Mouse (Mus musculus) macrophage (primary cell): Measurements from ENCODE around the gene Gpbar1. TPM values are rescaled to one million over a fixed set of nuclear protein-coding genes. Genes with fewer than 3 reads are reported as not detected.
"Not testable (repeated sequence)": the region's sequence is repeated elsewhere in the genome, so short reads cannot be mapped to it uniquely, and the experiment has no call there.

Experiments used
- H3K27ac ChIP-seq: fragments of 350-480 bp; formaldehyde crosslinking; 2 replicates; pipeline ENCODE4 v1.9.0; 2021
- H3K36me3 ChIP-seq: fragments of 350-480 bp; formaldehyde crosslinking; 2 replicates; pipeline ENCODE4 v1.9.0; 2021; ENCODE audit errors: inconsistent target
- H3K4me3 ChIP-seq: fragments of 350-480 bp; formaldehyde crosslinking; 2 replicates; pipeline ENCODE4 v1.9.0; 2021; ENCODE audit errors: inconsistent target
- H3K79me2 ChIP-seq: fragments of 350-480 bp; formaldehyde crosslinking; 2 replicates; pipeline ENCODE4 v1.9.0; 2021; ENCODE audit errors: inconsistent target
- WGBS: methylation state at CpG from one replicate; pipeline ENCODE4 v1.1.7; 2026; ENCODE audit warnings: inconsistent platforms; ENCODE audit not compliant: missing documents; 5-methylcytosine and 5-hydroxymethylcytosine counted together
- polyA plus RNA-seq: library from polyadenylated mRNA; stranded (reverse); fragments of 250-400 nt; gene quantifications from 3 replicates; pipeline ENCODE4 v1.2.4, GENCODE M21; 2018; ENCODE audit warnings: inconsistent platforms

The Gpbar1 gene
- polyA plus RNA-seq, 1 experiment from 2014 or later: not detected

DNA sequence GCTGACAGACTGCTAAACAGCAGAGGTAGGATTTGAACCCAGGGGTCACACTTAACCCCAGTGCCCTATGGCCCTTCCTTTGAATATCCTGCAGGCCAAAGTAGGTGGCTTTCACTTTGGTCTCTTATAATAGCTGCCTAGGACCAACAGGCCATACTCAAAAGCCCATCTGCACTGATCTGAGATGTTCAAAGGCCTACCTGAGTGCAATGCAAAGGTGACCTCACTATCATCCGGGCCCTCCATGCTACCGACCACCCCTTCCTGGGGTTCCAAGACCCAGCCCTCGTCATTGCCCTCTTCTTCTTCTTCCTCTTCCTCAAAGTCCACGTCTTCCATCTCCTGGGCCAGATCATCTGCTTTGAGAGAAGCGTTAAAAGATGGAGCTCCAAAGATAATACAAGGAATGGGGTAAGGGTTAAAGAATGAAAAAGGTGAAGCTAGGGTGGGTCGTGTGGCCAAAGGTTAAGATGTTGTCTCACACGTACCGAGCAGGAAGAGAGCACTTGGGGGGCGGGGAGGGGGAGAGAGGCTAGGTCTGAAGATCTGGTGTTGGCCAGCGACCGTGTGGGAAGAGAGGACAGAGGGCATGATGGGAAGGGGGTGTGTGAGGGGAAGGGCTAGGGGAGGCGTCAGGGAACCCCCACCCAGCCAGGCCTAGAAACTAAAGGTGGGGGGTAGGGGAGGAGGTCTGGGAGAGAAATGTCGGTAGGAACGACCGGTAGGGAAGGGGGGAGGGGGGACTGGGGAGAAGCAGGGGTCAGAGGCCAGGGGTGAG is 5.5 kb downstream of the Gpbar1 start:
- peak overlapping the region; percentile 79 for H3K27ac ChIP-seq
- peak overlapping the region; percentile 95 for H3K4me3 ChIP-seq
- H3K36me3 ChIP-seq: peaks cover 50% of the 10 kb centered on the region
- peaks cover 28% of the 10 kb centered on the region for H3K79me2 ChIP-seq
- 5% methylated on average over 14 of the region's 15 CpGs for WGBS

- peaks cover 56% of the 10 kb centered on the region for H3K36me3 ChIP-seq
- peak within 1 kb of the TSS; percentile 95 for H3K4me3 ChIP-seq
- H3K79me2 ChIP-seq: peaks cover 28% of the 10 kb centered on the region
- peak within 1 kb of the TSS; percentile 79 for H3K27ac ChIP-seq
- WGBS: 0% methylated on average over 54 of the region's 56 CpGs
Observed at GRCm38 (mm10) chr1:74284543-74285160, 6.3 kb downstream of the Gpbar1 start, which contains the start of the genes Aamp and Pnkd. TSS of gene Aamp (minus strand) at chr1:74284738. TSS of gene Pnkd (plus strand) at chr1:74284930.

GRCm38 (mm10) chr1:74285212-74286010 is 7.1 kb downstream of the Gpbar1 start:
- Histone ChIP-seq H3K36me3 (peaks cover 55% of the 10 kb centered on the region), H3K27ac (peak overlapping the region; percentile 4; the same call in 1 of the 2 replicates)
- 8% methylated on average over 23 of the region's 23 CpGs for WGBS

GRCm38 (mm10) chr1:74286869-74287607 is 8.7 kb downstream of the Gpbar1 start:
- peaks cover 52% of the 10 kb centered on the region for H3K36me3 ChIP-seq
- H3K27ac ChIP-seq, H3K4me3 ChIP-seq: not testable (repeated sequence)
- peaks cover 23% of the 10 kb centered on the region for H3K79me2 ChIP-seq
- 67% methylated on average over 13 of the region's 17 CpGs for WGBS

More at GRCm38 (mm10) chr1:74285212-74286010, 7.1 kb downstream of the Gpbar1 start:
- H3K4me3 ChIP-seq: peak overlapping the region; percentile 82
- H3K79me2 ChIP-seq: peaks cover 28% of the 10 kb centered on the region

- 87% methylated on average over 4 of the region's 4 CpGs for WGBS
- Histone ChIP-seq H3K79me2 (peaks cover 18% of the 10 kb centered on the region), H3K27ac (no peak overlapping the region), H3K36me3 (peaks cover 53% of the 10 kb centered on the region), H3K4me3 (no peak overlapping the region)
Observed at GRCm38 (mm10) chr1:74288327-74288726, 10.0 kb downstream of the Gpbar1 start.

DNA sequence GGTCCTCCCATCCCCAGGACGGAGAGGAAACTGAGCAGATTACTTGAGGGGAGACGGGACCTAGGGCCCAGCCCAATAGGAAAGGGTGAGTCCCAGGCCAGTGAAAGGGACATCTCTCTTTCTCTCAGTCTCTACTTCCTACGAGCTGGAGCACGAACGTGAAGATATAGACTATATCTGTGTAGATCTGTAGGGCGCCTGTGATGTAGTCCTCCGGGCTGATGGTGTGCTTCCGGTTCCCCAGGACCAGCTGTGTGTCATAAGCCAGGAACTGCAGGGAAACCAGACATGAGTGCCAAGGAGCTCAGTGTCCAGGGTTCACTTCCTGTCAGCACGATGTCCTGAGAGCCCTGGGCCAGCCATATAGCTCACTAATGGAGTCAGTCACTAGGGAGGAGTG is 10.9 kb downstream of the Gpbar1 start:
- peaks cover 53% of the 10 kb centered on the region for H3K36me3 ChIP-seq
- H3K27ac ChIP-seq: no peak overlapping the region
- H3K79me2 ChIP-seq: peaks cover 9% of the 10 kb centered on the region; the same call in 1 of the 2 replicates
- WGBS: 94% methylated on average over 9 of the region's 9 CpGs
- H3K4me3 ChIP-seq: no peak overlapping the region

- H3K4me3 ChIP-seq: no peak overlapping the region
- peaks cover 53% of the 10 kb centered on the region for H3K36me3 ChIP-seq
- WGBS: 95% methylated on average over 2 of the region's 2 CpGs
- no peak overlapping the region for H3K27ac ChIP-seq
- peaks cover 9% of the 10 kb centered on the region; the same call in 1 of the 2 replicates for H3K79me2 ChIP-seq
Observed at GRCm38 (mm10) chr1:74289740-74290139, 11.4 kb downstream of the Gpbar1 start.

DNA sequence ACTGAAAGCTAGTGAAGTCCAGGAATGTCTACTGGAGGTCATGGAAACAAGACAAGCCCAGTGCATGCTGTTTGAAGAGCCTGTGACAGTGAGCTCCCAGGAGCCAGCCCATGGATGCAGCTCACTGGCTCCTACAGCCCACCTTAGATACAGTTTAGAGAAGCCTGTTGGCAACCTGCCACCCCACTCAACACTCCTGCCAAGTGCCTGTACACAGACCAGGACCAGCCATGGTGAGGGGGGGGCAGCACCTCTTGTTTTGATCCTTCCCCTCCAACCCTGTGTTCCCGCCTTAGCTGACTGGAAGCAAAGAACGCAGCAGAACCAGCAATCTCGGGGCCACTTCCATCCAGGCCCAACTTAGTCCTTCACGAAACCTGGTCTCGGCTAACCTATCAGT is 11.8 kb downstream of the Gpbar1 start:
- no peak overlapping the region for H3K4me3 ChIP-seq
- H3K27ac ChIP-seq: no peak overlapping the region
- WGBS: 91% methylated on average over 5 of the region's 5 CpGs
- peaks cover 53% of the 10 kb centered on the region for H3K36me3 ChIP-seq
- H3K79me2 ChIP-seq: peaks cover 13% of the 10 kb centered on the region; the same call in 1 of the 2 replicates

GRCm38 (mm10) chr1:74292331-74293020 is 14.1 kb downstream of the Gpbar1 start:
- peaks cover 27% of the 10 kb centered on the region for H3K79me2 ChIP-seq
- no peak overlapping the region for H3K27ac ChIP-seq
- H3K4me3 ChIP-seq: no peak overlapping the region
- H3K36me3 ChIP-seq: peaks cover 53% of the 10 kb centered on the region
- WGBS: 94% methylated on average over 11 of the region's 11 CpGs

- Histone ChIP-seq H3K27ac (no peak overlapping the region), H3K79me2 (peaks cover 36% of the 10 kb centered on the region), H3K4me3 (no peak overlapping the region), H3K36me3 (peaks cover 44% of the 10 kb centered on the region)
- 93% methylated on average over 8 of the region's 8 CpGs for WGBS
Observed at GRCm38 (mm10) chr1:74293306-74293960, 15.1 kb downstream of the Gpbar1 start.

- Histone ChIP-seq H3K36me3 (peaks cover 37% of the 10 kb centered on the region), H3K79me2 (peaks cover 44% of the 10 kb centered on the region), H3K27ac (no peak overlapping the region), H3K4me3 (no peak overlapping the region)
- 95% methylated on average over 2 of the region's 3 CpGs for WGBS
Observed at GRCm38 (mm10) chr1:74294090-74294643, 15.8 kb downstream of the Gpbar1 start.

DNA sequence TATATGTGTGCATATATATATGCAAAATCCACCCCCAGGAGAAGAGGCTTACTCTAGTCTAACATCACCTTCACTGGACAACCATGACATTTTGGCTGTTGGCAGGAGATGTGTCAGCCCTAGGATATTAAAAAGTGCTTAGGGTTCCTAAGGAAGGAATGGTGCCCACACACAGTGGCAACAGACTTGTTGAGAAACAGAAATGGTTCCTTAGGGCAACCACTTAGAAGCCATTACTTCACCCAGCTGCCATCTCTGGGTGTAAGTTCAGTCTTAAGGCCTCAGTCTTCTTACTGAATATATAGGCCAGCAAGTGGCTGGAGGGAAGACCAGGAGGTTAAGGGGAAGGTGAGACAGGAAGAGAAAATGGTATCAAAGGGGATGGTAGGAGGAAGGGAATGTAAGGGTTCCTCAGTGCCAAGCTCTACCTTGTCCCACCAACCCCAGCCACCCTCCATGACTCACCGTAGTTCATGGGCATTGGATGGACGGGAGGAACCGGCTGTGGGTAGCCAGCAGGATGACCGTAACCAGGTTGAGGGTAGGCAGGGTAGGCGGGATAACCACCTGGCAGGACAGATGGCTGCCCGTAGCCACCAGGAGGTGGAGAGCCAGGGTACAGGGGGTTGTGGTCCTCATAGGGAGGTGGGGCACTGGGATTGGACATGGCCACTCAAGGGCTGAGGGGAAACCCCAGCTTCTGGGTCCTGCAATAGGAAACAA is 16.5 kb downstream of the Gpbar1 start:
- Histone ChIP-seq H3K79me2 (peaks cover 51% of the 10 kb centered on the region), H3K27ac (peak overlapping the region; percentile 84), H3K4me3 (no peak overlapping the region), H3K36me3 (peaks cover 30% of the 10 kb centered on the region)
- 97% methylated on average over 6 of the region's 6 CpGs for WGBS
